Mouse (Mus musculus): ENCODE measurements around the gene Acap2. TPM values are rescaled to one million over a fixed set of nuclear protein-coding genes. Genes with fewer than 3 reads are reported as not detected.

Gene Acap2
- polyA plus RNA-seq, 1 experiment from 2014 or later: 14.8 TPM

- H3K4me1 ChIP-seq (replicated peaks; ENCODE audit: control insufficient read depth, insufficient read depth): no peaks in the 10 kb centered on the region; the same call in 1 of the 2 replicates
- 64% methylated on average over 7 of the region's 7 CpGs for WGBS
- no peaks in the 10 kb centered on the region for H3K36me3 ChIP-seq (ENCODE audit: control insufficient read depth, insufficient read depth, low read length)
- ATAC-seq (ENCODE audit: low FRiP score, low TSS enrichment): peak; percentile 40; the same call in 1 of the 2 replicates
- TF ChIP-seq CTCF (IDR thresholded peaks at IDR 0.05; ENCODE audit: low read depth): no peak
- H3K27ac ChIP-seq (replicated peaks): no peak overlapping the region
- DNase-seq (ENCODE audit: low spot score): peak; percentile 30
- H3K4me2 ChIP-seq (replicated peaks; ENCODE audit: low read depth): no peak overlapping the region
- H3K9me3 ChIP-seq (ENCODE audit: control insufficient read depth, low read length): no peaks in the 10 kb centered on the region
- no peaks in the 10 kb centered on the region for H3K27me3 ChIP-seq (ENCODE audit: control insufficient read depth, insufficient read depth, low read length)
- H3K4me3 ChIP-seq (ENCODE audit: low read depth, low read length): no peak overlapping the region
- no peak overlapping the region for H3K9ac ChIP-seq (ENCODE audit: low read length)
Measured at GRCm38 (mm10) chr16:31068280-31068679, 132.8 kb downstream of the Acap2 start.

GRCm38 (mm10) chr16:31066344-31067098 lies 134.5 kb downstream of the Acap2 start:
- DNase-seq (ENCODE audit: low spot score): peak; percentile 43
- peak overlapping the region; percentile 58 for H3K27ac ChIP-seq (replicated peaks)
- no peaks in the 10 kb centered on the region for H3K9me3 ChIP-seq (ENCODE audit: control insufficient read depth, low read length)
- 51% methylated on average over 15 of the region's 15 CpGs for WGBS
- H3K27me3 ChIP-seq (ENCODE audit: control insufficient read depth, insufficient read depth, low read length): no peaks in the 10 kb centered on the region
- ATAC-seq (ENCODE audit: low FRiP score, low TSS enrichment): peak; percentile 11; the same call in 1 of the 2 replicates
- TF ChIP-seq EP300 (optimal IDR thresholded peaks at IDR 0.05) (no peak), CTCF (IDR thresholded peaks at IDR 0.05; ENCODE audit: low read depth) (no peak)
- no peak overlapping the region for H3K4me2 ChIP-seq (replicated peaks; ENCODE audit: low read depth)
- H3K4me3 ChIP-seq (ENCODE audit: low read depth, low read length): no peak overlapping the region
- H3K9ac ChIP-seq (ENCODE audit: low read length): no peak overlapping the region; the same call in 1 of the 2 replicates
- H3K36me3 ChIP-seq (ENCODE audit: control insufficient read depth, insufficient read depth, low read length): no peaks in the 10 kb centered on the region
- H3K4me1 ChIP-seq (replicated peaks; ENCODE audit: control insufficient read depth, insufficient read depth): no peaks in the 10 kb centered on the region; the same call in 1 of the 2 replicates

GRCm38 (mm10) chr16:31064782-31065181 lies 136.3 kb downstream of the Acap2 start:
- 85% methylated on average over 6 of the region's 6 CpGs for WGBS
- Histone ChIP-seq H3K9ac (ENCODE audit: low read length) (no peak overlapping the region), H3K36me3 (ENCODE audit: control insufficient read depth, insufficient read depth, low read length) (no peaks in the 10 kb centered on the region), H3K4me2 (replicated peaks; ENCODE audit: low read depth) (no peak overlapping the region), H3K4me3 (ENCODE audit: low read depth, low read length) (no peak overlapping the region), H3K9me3 (ENCODE audit: control insufficient read depth, low read length) (no peaks in the 10 kb centered on the region), H3K27me3 (ENCODE audit: control insufficient read depth, insufficient read depth, low read length) (no peaks in the 10 kb centered on the region), H3K27ac (replicated peaks) (no peak overlapping the region), H3K4me1 (replicated peaks; ENCODE audit: control insufficient read depth, insufficient read depth) (no peaks in the 10 kb centered on the region)
- DNase-seq (ENCODE audit: low spot score) (no peak), ATAC-seq (ENCODE audit: low FRiP score, low TSS enrichment) (no peak)
- no peak for TF ChIP-seq CTCF (IDR thresholded peaks at IDR 0.05; ENCODE audit: low read depth)

- ATAC-seq (ENCODE audit: low FRiP score, low TSS enrichment): peak; percentile 38; the same call in 1 of the 2 replicates
- Histone ChIP-seq H3K4me2 (replicated peaks; ENCODE audit: low read depth) (no peak overlapping the region), H3K9ac (ENCODE audit: low read length) (no peak overlapping the region), H3K36me3 (ENCODE audit: control insufficient read depth, insufficient read depth, low read length) (no peaks in the 10 kb centered on the region), H3K4me3 (ENCODE audit: low read depth, low read length) (no peak overlapping the region), H3K27me3 (ENCODE audit: control insufficient read depth, insufficient read depth, low read length) (no peaks in the 10 kb centered on the region), H3K27ac (replicated peaks) (no peak overlapping the region), H3K4me1 (replicated peaks; ENCODE audit: control insufficient read depth, insufficient read depth) (no peaks in the 10 kb centered on the region), H3K9me3 (ENCODE audit: control insufficient read depth, low read length) (no peaks in the 10 kb centered on the region)
- WGBS: 41% methylated on average over 3 of the region's 3 CpGs
- no peak for DNase-seq (ENCODE audit: low spot score)
- TF ChIP-seq CTCF (IDR thresholded peaks at IDR 0.05; ENCODE audit: low read depth) (no peak), EP300 (optimal IDR thresholded peaks at IDR 0.05) (no peak)
Measured at GRCm38 (mm10) chr16:31062918-31063317, 138.1 kb downstream of the Acap2 start.

GRCm38 (mm10) chr16:31061246-31061880 lies 139.7 kb downstream of the Acap2 start:
- Histone ChIP-seq H3K4me2 (replicated peaks; ENCODE audit: low read depth) (no peak overlapping the region), H3K9ac (ENCODE audit: low read length) (no peak overlapping the region), H3K27me3 (ENCODE audit: control insufficient read depth, insufficient read depth, low read length) (no peaks in the 10 kb centered on the region), H3K4me3 (ENCODE audit: low read depth, low read length) (no peak overlapping the region), H3K4me1 (replicated peaks; ENCODE audit: control insufficient read depth, insufficient read depth) (no peaks in the 10 kb centered on the region), H3K27ac (replicated peaks) (no peak overlapping the region), H3K9me3 (ENCODE audit: control insufficient read depth, low read length) (no peaks in the 10 kb centered on the region), H3K36me3 (ENCODE audit: control insufficient read depth, insufficient read depth, low read length) (no peaks in the 10 kb centered on the region)
- DNase-seq (ENCODE audit: low spot score) (no peak), ATAC-seq (ENCODE audit: low FRiP score, low TSS enrichment) (no peak)
- 73% methylated on average over 11 of the region's 11 CpGs for WGBS
- TF ChIP-seq CTCF (IDR thresholded peaks at IDR 0.05; ENCODE audit: low read depth) (no peak), EP300 (optimal IDR thresholded peaks at IDR 0.05) (no peak)

- TF ChIP-seq EP300 (optimal IDR thresholded peaks at IDR 0.05): no peak
- no peak for TF ChIP-seq CTCF (IDR thresholded peaks at IDR 0.05; ENCODE audit: low read depth)
- no peak for DNase-seq (ENCODE audit: low spot score)
- Histone ChIP-seq H3K4me2 (replicated peaks; ENCODE audit: low read depth) (no peak overlapping the region), H3K36me3 (ENCODE audit: control insufficient read depth, insufficient read depth, low read length) (no peaks in the 10 kb centered on the region), H3K4me1 (replicated peaks; ENCODE audit: control insufficient read depth, insufficient read depth) (no peaks in the 10 kb centered on the region), H3K9ac (ENCODE audit: low read length) (no peak overlapping the region), H3K27ac (replicated peaks) (no peak overlapping the region), H3K9me3 (ENCODE audit: control insufficient read depth, low read length) (no peaks in the 10 kb centered on the region), H3K27me3 (ENCODE audit: control insufficient read depth, insufficient read depth, low read length) (no peaks in the 10 kb centered on the region), H3K4me3 (ENCODE audit: low read depth, low read length) (no peak overlapping the region)
- ATAC-seq (ENCODE audit: low FRiP score, low TSS enrichment): no peak
- WGBS: 91% methylated on average over 13 of the region's 13 CpGs
Measured at GRCm38 (mm10) chr16:31060714-31061113, 140.3 kb downstream of the Acap2 start.
